Mouse (Mus musculus) macrophage (primary cell): ENCODE measurements around the gene Mad1l1. TPM values are rescaled to one million over a fixed set of nuclear protein-coding genes. Genes with fewer than 3 reads are reported as not detected.

Source experiments
- H3K27ac ChIP-seq: fragments of 350-480 bp; formaldehyde crosslinking; 2 replicates; pipeline ENCODE4 v1.9.0; 2021
- H3K36me3 ChIP-seq: fragments of 350-480 bp; formaldehyde crosslinking; 2 replicates; pipeline ENCODE4 v1.9.0; 2021; ENCODE audit errors: inconsistent target
- H3K4me3 ChIP-seq: fragments of 350-480 bp; formaldehyde crosslinking; 2 replicates; pipeline ENCODE4 v1.9.0; 2021; ENCODE audit errors: inconsistent target
- H3K79me2 ChIP-seq: fragments of 350-480 bp; formaldehyde crosslinking; 2 replicates; pipeline ENCODE4 v1.9.0; 2021; ENCODE audit errors: inconsistent target
- whole genome bisulfite sequencing: methylation state at CpG from one replicate; pipeline ENCODE4 v1.1.7; 2026; ENCODE audit warnings: inconsistent platforms; ENCODE audit not compliant: missing documents; 5-methylcytosine and 5-hydroxymethylcytosine counted together
- polyA plus RNA-seq: library from polyadenylated mRNA; stranded (reverse); fragments of 250-400 nt; gene quantifications from 3 replicates; pipeline ENCODE4 v1.2.4, GENCODE M21; 2018; ENCODE audit warnings: inconsistent platforms

Mad1l1 gene
- polyA plus RNA-seq, 1 experiment from 2014 or later: 15.3 TPM

- Histone ChIP-seq H3K36me3 (no peaks in the 10 kb centered on the region), H3K79me2 (no peaks in the 10 kb centered on the region), H3K4me3 (no peak overlapping the region), H3K27ac (no peak overlapping the region)
- 93% methylated on average over 6 of the region's 6 CpGs for WGBS
Measured at GRCm38 (mm10) chr5:140084341-140084740, 237.0 kb downstream of the Mad1l1 start.

DNA sequence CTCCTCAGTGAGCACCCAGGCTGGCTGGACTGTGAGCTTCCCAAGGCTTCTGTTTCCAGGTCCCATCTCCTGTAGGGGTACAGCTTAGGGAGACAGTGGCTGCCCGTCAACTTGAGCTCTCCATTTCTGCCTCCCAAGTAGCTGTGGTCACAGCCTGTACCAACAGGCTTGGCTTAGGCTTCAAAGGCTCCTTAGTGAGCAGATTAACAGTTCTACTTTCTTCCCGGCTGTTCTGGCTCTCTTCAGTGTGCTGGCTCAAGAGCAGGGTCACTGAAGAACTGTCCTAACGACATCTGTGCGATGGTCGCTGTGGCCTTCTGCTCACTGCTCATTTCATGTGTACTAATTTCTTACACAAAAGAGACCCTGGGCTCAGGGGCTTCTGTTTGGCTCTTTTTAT lies 237.4 kb downstream of the Mad1l1 start:
- Histone ChIP-seq H3K79me2 (no peaks in the 10 kb centered on the region), H3K27ac (no peak overlapping the region), H3K4me3 (no peak overlapping the region), H3K36me3 (no peaks in the 10 kb centered on the region)
- 95% methylated on average over 5 of the region's 5 CpGs for WGBS

DNA sequence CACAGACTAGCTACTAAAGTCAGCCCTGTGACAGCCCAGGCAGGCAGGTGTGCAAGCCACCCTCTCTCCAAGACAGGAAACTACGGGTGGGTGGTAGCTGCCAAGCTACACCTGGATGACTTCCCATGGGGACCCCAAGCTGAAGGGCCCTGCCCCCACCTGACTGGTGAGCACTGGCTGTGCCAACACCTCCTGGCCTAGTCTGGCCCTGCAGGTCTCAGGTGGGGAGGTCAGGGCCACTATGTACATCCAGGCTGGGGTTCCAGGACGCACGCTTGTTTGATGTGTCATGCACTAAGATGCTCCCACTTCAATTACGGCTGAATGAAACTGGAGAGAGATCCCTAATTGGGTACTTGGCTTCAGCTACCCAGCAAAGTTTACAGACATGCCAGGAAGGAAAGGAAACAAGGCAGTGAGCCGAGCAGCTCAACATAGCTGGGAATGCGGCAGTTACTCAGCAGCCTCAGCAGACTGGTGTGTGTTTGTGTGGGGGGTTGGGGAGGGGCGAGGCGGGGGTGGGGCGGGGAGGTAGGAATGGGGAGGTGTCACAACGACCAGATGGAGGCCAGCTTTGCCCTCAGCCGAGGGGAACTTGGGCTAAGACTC lies 239.0 kb downstream of the Mad1l1 start:
- H3K36me3 ChIP-seq: no peaks in the 10 kb centered on the region
- H3K4me3 ChIP-seq: no peak overlapping the region
- no peak overlapping the region for H3K27ac ChIP-seq
- H3K79me2 ChIP-seq: no peaks in the 10 kb centered on the region
- 89% methylated on average over 11 of the region's 11 CpGs for WGBS

DNA sequence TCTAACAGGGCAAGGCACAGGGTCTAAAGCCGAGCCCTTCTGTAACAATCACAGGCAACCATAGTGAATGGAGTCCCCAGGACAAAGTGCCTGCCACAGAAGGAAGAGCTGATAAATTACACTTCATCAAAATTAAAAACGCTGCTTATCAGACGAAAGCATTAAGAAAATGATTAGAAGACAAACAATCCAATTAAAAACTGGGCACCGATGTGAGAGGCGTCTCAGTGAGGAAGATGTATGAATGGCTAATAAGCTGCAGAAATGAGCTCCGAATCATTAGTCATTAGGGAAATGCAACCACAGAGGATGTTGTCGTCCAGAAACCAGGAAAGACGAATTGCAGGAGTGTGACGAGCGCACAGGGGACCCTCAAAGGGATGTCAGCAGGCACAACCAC lies 240.3 kb downstream of the Mad1l1 start:
- WGBS: 92% methylated on average over 10 of the region's 10 CpGs
- Histone ChIP-seq H3K4me3 (no peak overlapping the region), H3K79me2 (no peaks in the 10 kb centered on the region), H3K27ac (no peak overlapping the region), H3K36me3 (no peaks in the 10 kb centered on the region)

DNA sequence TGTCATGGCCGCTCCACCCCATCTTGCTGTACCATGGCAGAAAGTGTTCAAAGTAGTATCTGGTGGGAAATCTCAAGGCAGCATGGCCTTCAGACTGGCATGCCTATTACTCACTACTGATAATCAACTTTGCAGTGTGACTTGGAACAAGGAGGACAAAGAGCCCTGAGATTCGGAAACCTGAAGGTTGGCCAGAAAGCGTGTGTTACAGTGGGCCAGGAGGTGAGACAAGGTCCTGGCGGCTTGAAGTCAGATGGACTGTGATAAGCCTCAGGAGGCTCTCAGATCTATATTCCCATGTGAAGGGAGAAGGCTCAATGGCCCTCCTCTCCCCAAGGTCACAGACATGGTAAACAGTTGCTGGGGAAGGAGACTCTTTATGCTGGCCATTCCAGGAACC lies 241.8 kb downstream of the Mad1l1 start:
- 98% methylated on average over 4 of the region's 4 CpGs for WGBS
- Histone ChIP-seq H3K79me2 (no peaks in the 10 kb centered on the region), H3K4me3 (no peak overlapping the region), H3K27ac (no peak overlapping the region), H3K36me3 (no peaks in the 10 kb centered on the region)

GRCm38 (mm10) chr5:140078406-140078805 lies 242.9 kb downstream of the Mad1l1 start:
- 96% methylated on average over 3 of the region's 3 CpGs for WGBS
- Histone ChIP-seq H3K27ac (no peak overlapping the region), H3K4me3 (no peak overlapping the region), H3K36me3 (no peaks in the 10 kb centered on the region), H3K79me2 (no peaks in the 10 kb centered on the region)

- no peaks in the 10 kb centered on the region for H3K36me3 ChIP-seq
- H3K79me2 ChIP-seq: no peaks in the 10 kb centered on the region
- no peak overlapping the region for H3K4me3 ChIP-seq
- WGBS: 100% methylated on average over 2 of the region's 2 CpGs
- no peak overlapping the region for H3K27ac ChIP-seq
Measured at GRCm38 (mm10) chr5:140076438-140076837, 244.9 kb downstream of the Mad1l1 start.

DNA sequence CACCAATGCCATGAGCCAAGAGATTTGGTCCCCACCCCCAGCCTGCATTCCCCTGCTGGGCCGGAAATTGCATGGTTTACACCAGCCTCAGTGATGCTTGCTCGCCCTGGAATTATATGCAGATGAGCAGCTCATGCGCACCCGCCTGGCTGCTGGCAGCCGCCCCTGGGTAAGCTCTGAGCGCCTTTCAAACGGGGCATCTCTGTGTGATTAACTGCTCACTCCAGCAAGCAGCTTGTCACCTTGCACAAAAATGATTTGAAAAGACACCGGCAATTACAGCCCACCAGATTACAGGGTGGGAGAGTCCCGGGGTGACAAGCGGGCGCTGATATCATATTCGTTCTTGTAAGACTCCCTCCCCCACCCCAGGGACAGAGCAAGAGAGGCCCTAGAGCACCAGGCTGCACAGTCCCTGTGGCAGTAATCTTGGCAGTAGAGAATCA lies 247.7 kb downstream of the Mad1l1 start:
- Histone ChIP-seq H3K27ac (no peak overlapping the region), H3K79me2 (no peaks in the 10 kb centered on the region), H3K36me3 (no peaks in the 10 kb centered on the region), H3K4me3 (no peak overlapping the region)
- 96% methylated on average over 12 of the region's 12 CpGs for WGBS

DNA sequence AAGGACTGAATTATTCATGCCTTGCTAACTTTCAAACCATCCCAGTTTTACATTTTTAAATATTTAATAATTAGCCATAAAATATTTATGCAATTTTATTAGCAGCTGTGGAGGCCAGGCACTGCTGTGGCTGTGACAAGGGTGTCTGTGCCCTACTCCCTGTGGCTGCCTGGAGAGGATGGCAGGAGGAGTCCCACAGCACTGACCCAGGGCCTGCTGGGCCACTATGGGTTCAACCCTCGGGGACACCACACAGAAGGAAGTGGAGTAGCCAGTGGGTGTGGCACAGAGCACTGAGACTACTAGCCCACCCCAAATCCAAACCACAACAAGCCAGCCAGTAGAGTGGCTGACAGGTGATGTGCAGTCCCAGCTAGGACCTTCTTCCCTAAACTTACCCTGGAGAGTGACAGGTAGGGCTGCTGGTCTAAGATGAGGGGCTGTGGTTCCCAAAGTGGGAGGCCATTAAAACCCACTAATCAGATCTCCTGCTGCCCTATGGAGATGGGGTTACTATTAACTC lies 248.1 kb downstream of the Mad1l1 start:
- Histone ChIP-seq H3K79me2 (no peaks in the 10 kb centered on the region), H3K36me3 (no peaks in the 10 kb centered on the region), H3K27ac (no peak overlapping the region), H3K4me3 (no peak overlapping the region)
- 14% methylated on average over 1 of the region's 1 CpGs for WGBS

GRCm38 (mm10) chr5:140068506-140068905 lies 252.8 kb downstream of the Mad1l1 start:
- H3K4me3 ChIP-seq: no peak overlapping the region
- WGBS: 95% methylated on average over 5 of the region's 5 CpGs
- no peaks in the 10 kb centered on the region for H3K36me3 ChIP-seq
- H3K79me2 ChIP-seq: no peaks in the 10 kb centered on the region
- no peak overlapping the region for H3K27ac ChIP-seq

DNA sequence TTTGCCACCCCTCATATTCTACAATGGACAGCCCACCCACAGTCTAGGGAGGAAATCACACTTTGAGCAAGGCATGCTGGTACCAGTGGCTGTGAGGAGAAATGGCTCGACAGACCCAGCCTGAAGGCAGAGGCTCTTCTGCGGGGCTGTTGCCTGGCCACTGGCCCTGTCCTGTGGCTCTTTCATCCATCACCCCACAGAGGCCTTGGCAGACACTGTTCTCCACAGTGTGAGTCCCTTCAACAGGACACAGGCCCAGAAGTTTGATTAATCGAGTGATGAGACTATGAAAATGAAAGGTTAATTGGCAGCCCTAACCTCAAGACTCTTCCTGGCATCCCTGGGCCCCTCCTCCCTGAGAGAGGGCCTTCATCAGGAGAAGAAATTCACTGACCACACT lies 253.3 kb downstream of the Mad1l1 start:
- no peak overlapping the region for H3K27ac ChIP-seq
- WGBS: 84% methylated on average over 3 of the region's 3 CpGs

DNA sequence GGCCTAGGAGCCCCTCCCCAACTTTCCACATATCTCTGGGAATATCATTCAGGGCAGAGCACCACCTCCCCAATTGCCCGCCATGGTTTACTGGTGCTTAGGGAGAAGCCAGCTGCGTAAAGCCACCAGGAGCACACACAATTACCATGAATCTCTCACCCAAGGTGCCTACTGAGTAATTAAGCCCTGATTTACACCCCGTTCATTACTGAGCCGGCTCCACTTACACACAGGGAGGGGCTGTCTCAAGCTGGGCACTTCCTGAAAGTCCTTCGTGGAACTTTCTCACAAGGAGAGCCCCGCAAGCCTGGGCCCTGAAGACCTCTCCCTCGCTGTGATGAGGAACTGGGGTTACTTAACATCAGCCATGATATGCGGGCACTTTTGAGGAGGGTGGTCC lies 254.6 kb downstream of the Mad1l1 start:
- 91% methylated on average over 8 of the region's 8 CpGs for WGBS

More for the DNA sequence above, 253.3 kb downstream of the Mad1l1 start:
- no peaks in the 10 kb centered on the region for H3K36me3 ChIP-seq
- no peaks in the 10 kb centered on the region for H3K79me2 ChIP-seq
- no peak overlapping the region for H3K4me3 ChIP-seq

GRCm38 (mm10) chr5:140066281-140066680 lies 255.1 kb downstream of the Mad1l1 start:
- no peaks in the 10 kb centered on the region for H3K79me2 ChIP-seq
- no peaks in the 10 kb centered on the region for H3K36me3 ChIP-seq
- H3K4me3 ChIP-seq: no peak overlapping the region
- H3K27ac ChIP-seq: no peak overlapping the region

More for the DNA sequence above, 254.6 kb downstream of the Mad1l1 start:
- Histone ChIP-seq H3K36me3 (no peaks in the 10 kb centered on the region), H3K4me3 (no peak overlapping the region), H3K79me2 (no peaks in the 10 kb centered on the region), H3K27ac (no peak overlapping the region)

- no peak overlapping the region for H3K4me3 ChIP-seq
- H3K79me2 ChIP-seq: no peaks in the 10 kb centered on the region
- WGBS: 93% methylated on average over 11 of the region's 11 CpGs
- no peak overlapping the region for H3K27ac ChIP-seq
- no peaks in the 10 kb centered on the region for H3K36me3 ChIP-seq
Measured at GRCm38 (mm10) chr5:140065281-140065945, 255.9 kb downstream of the Mad1l1 start.

DNA sequence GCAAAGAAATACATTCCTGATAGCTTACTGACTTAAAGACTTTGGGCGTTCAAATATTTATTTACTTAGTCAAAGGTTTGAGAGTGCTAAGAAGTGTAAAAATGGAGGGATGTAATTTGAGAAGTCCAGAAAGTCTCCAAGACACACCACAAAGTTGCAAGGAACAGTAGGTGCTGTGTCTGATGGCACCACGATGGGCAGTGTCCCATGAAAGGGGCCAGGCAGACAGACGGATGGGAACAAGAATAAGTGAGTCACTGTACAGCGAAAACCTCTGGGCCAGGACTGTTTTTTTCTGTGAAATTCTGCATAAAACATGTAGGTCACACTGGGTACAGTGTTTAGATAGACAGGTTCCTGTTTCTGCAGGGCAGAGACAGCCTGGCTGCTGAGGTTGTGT lies 256.8 kb downstream of the Mad1l1 start:
- H3K79me2 ChIP-seq: no peaks in the 10 kb centered on the region
- H3K4me3 ChIP-seq: no peak overlapping the region
- H3K27ac ChIP-seq: no peak overlapping the region
- WGBS: 74% methylated on average over 4 of the region's 4 CpGs
- H3K36me3 ChIP-seq: no peaks in the 10 kb centered on the region
